Mouse (Mus musculus): Measurements from ENCODE around the gene Ncf4.

- TF ChIP-seq CTCF (IDR thresholded peaks at IDR 0.05; ENCODE audit: low read depth): no peak
- no peak for TF ChIP-seq EP300 (IDR thresholded peaks at IDR 0.05; ENCODE audit: low read depth)
Measured at GRCm38 (mm10) chr15:78239956-78240617, 4.5 kb upstream of the Ncf4 start.

All from liver, embryonic 14.5 days (tissue).